Mouse (Mus musculus): ENCODE measurements at regions not wholly inside any gene's neighbourhood (a gene's known extent, or its start where the extent isn't known, plus 50 kb on each side); places are given as distances from the start of the nearest gene placed in this dataset.

- no peak for DNase-seq (ENCODE audit: low read depth, low spot score)
Measured at GRCm38 (mm10) chr2:94248948-94249347, 91.2 kb upstream of the Hsd17b12 start.

- peak; percentile 79 for DNase-seq (ENCODE audit: low read depth, low spot score)
Measured at GRCm38 (mm10) chr2:94246851-94247471, 89.2 kb upstream of the Hsd17b12 start.

- DNase-seq (ENCODE audit: low read depth, low spot score), result no peak
Measured at GRCm38 (mm10) chr2:94246180-94246611, 88.4 kb upstream of the Hsd17b12 start.

GRCm38 (mm10) chr2:94245305-94245959, 87.7 kb upstream of the Hsd17b12 start:
- DNase-seq (ENCODE audit: low read depth, low spot score), result peak; percentile 91

GRCm38 (mm10) chr2:94244140-94244539, 86.4 kb upstream of the Hsd17b12 start:
- DNase-seq (ENCODE audit: low read depth, low spot score), result no peak

GRCm38 (mm10) chr2:94243053-94243916, 85.5 kb upstream of the Hsd17b12 start:
- peak; percentile 75 for DNase-seq (ENCODE audit: low read depth, low spot score)

- DNase-seq (ENCODE audit: low read depth, low spot score), result no peak
Measured at GRCm38 (mm10) chr2:94242406-94243052, 84.8 kb upstream of the Hsd17b12 start.

- DNase-seq (ENCODE audit: low read depth, low spot score), result no peak
Measured at GRCm38 (mm10) chr2:94242051-94242397, 84.3 kb upstream of the Hsd17b12 start.

GRCm38 (mm10) chr2:94241301-94242050, 83.7 kb upstream of the Hsd17b12 start:
- DNase-seq (ENCODE audit: low read depth, low spot score), result peak; percentile 38

- DNase-seq (ENCODE audit: low read depth, low spot score), result no peak
Measured at GRCm38 (mm10) chr2:94240411-94240810, 82.6 kb upstream of the Hsd17b12 start.

GRCm38 (mm10) chr2:94239573-94239972, 81.8 kb upstream of the Hsd17b12 start:
- no peak for DNase-seq (ENCODE audit: low read depth, low spot score)

GRCm38 (mm10) chr2:94236479-94236878, 78.7 kb upstream of the Hsd17b12 start:
- no peak for DNase-seq (ENCODE audit: low read depth, low spot score)

GRCm38 (mm10) chr2:94233597-94233996, 75.8 kb upstream of the Hsd17b12 start:
- DNase-seq (ENCODE audit: low read depth, low spot score), result no peak

- no peak for DNase-seq (ENCODE audit: low read depth, low spot score)
Measured at GRCm38 (mm10) chr2:94219421-94219820, 61.7 kb upstream of the Hsd17b12 start.

GRCm38 (mm10) chr2:94217481-94217880, 59.7 kb upstream of the Hsd17b12 start:
- DNase-seq (ENCODE audit: low read depth, low spot score), result no peak

GRCm38 (mm10) chr2:94215455-94215854, 57.7 kb upstream of the Hsd17b12 start:
- no peak for DNase-seq (ENCODE audit: low read depth, low spot score)

Data from ZHBTc4 (cell line).